Mouse (Mus musculus): Measurements from ENCODE around the gene Ccdc124.

- TF ChIP-seq POLR2A (IDR thresholded peaks at IDR 0.05; ENCODE audit: low read depth, low read length) (no peak), CTCF (IDR thresholded peaks at IDR 0.05; ENCODE audit: extremely low read depth, insufficient read depth, insufficient read length, insufficient replicate concordance) (no peak)
Measured at GRCm38 (mm10) chr8:70899226-70899625, 25.5 kb upstream of the Ccdc124 start.
